Mouse (Mus musculus) lung, postnatal 0 days (tissue): Measurements from ENCODE around the gene Cnot10.

Source experiments
- CTCF ChIP-seq: IDR thresholded peaks from 2 replicates; pipeline ENCODE4 v1.5.1; 2016; ENCODE audit warnings: antibody characterized with exemption, mild to moderate bottlenecking
- EP300 ChIP-seq: IDR thresholded peaks from 2 replicates; pipeline ENCODE4 v1.6.1; 2016; ENCODE audit warnings: antibody characterized with exemption, mild to moderate bottlenecking, control low read depth

DNA sequence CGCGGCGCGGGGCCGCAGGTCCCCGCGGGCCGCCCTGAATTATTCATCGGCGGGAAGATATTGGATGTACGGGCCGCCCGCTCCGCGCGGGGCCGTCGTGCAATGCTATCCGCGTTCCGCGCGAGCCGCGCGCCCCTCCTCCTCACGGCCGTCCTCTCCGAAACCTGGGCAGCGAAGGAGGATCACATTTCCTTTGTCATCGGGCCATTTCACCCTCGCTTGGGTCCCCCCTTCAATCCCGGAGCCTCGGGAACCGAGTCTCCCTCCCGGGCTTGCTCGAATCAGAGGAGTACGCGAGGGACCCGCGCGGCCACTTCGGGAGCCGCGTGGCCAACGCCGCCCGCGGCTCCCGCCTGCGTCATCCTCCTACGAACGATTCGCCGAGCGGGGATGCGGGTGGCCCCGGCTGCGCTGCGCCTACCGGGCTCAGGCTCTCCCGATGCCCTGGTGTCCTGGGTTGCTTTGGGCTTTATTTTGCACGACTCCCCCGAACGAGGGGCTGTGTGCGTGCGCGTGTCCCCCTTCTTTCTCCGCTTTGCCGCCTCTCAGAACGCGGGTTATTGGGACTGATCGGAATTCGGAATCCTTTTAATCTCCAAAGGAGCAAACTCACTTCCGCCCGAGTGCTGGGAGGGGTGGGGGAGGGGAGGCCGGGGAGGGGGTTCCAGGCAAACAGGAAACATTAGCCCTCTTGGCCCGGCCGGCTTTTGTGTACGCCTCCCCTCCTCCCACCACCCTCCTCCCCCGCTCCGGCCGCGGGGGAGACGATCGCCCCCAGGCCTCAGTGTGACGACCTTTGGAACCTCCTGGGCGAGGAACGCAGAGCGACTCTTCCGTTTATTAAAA lies 76.0 kb downstream of the Cnot10 start, which contains the start of gene Trim71:
- TF ChIP-seq EP300 (no peak), CTCF (no peak)
